Mouse (Mus musculus): ENCODE data around the gene Mthfsl.
"Not testable (repeated sequence)": the region's sequence is repeated elsewhere in the genome, so short reads cannot be mapped to it uniquely, and the experiment has no call there.

Gene Mthfsl

GRCm38 (mm10) chr9:88691307-88691706 lies 28.8 kb downstream of the Mthfsl start:
- in situ Hi-C loops (cut with MboI) = not testable (repeated sequence)

GRCm38 (mm10) chr9:88689451-88689850 lies 30.6 kb downstream of the Mthfsl start:
- in situ Hi-C loops (cut with MboI) = not testable (repeated sequence)

GRCm38 (mm10) chr9:88686719-88687118 lies 33.4 kb downstream of the Mthfsl start:
- in situ Hi-C loops (cut with MboI) = not testable (repeated sequence)

GRCm38 (mm10) chr9:88658341-88658740 lies 61.8 kb downstream of the Mthfsl start:
- in situ Hi-C loops (cut with MboI) = not testable (repeated sequence)

- in situ Hi-C loops (cut with MboI) = not testable (repeated sequence)
Observed at GRCm38 (mm10) chr9:88650742-88651141, 69.4 kb downstream of the Mthfsl start.
